Mouse (Mus musculus): Measurements from ENCODE around the gene S1pr1.

Gene S1pr1

GRCm38 (mm10) chr3:115711924-115712807, 2.7 kb downstream of the S1pr1 start:
- DNase-seq (ENCODE audit: low read depth, low spot score): no peak

- DNase-seq (ENCODE audit: low read depth, low spot score): no peak
These were observed 3.5 kb downstream of the S1pr1 start for GRCm38 (mm10) chr3:115711393-115711792.

- DNase-seq (ENCODE audit: low read depth, low spot score): no peak
These were observed 4.8 kb downstream of the S1pr1 start for GRCm38 (mm10) chr3:115710051-115710450.

GRCm38 (mm10) chr3:115709118-115709574, 5.7 kb downstream of the S1pr1 start:
- no peak for DNase-seq (ENCODE audit: low read depth, low spot score)

GRCm38 (mm10) chr3:115706736-115707135, 8.1 kb downstream of the S1pr1 start:
- no peak for DNase-seq (ENCODE audit: low read depth, low spot score)

GRCm38 (mm10) chr3:115704254-115704908, 10.5 kb downstream of the S1pr1 start:
- no peak for DNase-seq (ENCODE audit: low read depth, low spot score)

GRCm38 (mm10) chr3:115703720-115704119, 11.2 kb downstream of the S1pr1 start:
- no peak for DNase-seq (ENCODE audit: low read depth, low spot score)

- DNase-seq (ENCODE audit: low read depth, low spot score): no peak
These were observed 12.8 kb downstream of the S1pr1 start for GRCm38 (mm10) chr3:115702089-115702488.

GRCm38 (mm10) chr3:115695194-115695891, 19.5 kb downstream of the S1pr1 start:
- no peak for DNase-seq (ENCODE audit: low read depth, low spot score)

- DNase-seq (ENCODE audit: low read depth, low spot score): no peak
These were observed 20.7 kb downstream of the S1pr1 start for GRCm38 (mm10) chr3:115694168-115694567.

- DNase-seq (ENCODE audit: low read depth, low spot score): no peak
These were observed 21.5 kb downstream of the S1pr1 start for GRCm38 (mm10) chr3:115693390-115693789.

GRCm38 (mm10) chr3:115692857-115693256, 22.0 kb downstream of the S1pr1 start:
- DNase-seq (ENCODE audit: low read depth, low spot score): no peak

- DNase-seq (ENCODE audit: low read depth, low spot score): no peak
These were observed 22.5 kb downstream of the S1pr1 start for GRCm38 (mm10) chr3:115692384-115692783.

- DNase-seq (ENCODE audit: low read depth, low spot score): no peak
These were observed 25.0 kb downstream of the S1pr1 start for GRCm38 (mm10) chr3:115689920-115690319.

- DNase-seq (ENCODE audit: low read depth, low spot score): no peak
These were observed 25.5 kb downstream of the S1pr1 start for GRCm38 (mm10) chr3:115689352-115689751.

- no peak for DNase-seq (ENCODE audit: low read depth, low spot score)
These were observed 27.1 kb downstream of the S1pr1 start for GRCm38 (mm10) chr3:115687821-115688220.

- no peak for DNase-seq (ENCODE audit: low read depth, low spot score)
These were observed 32.4 kb downstream of the S1pr1 start for GRCm38 (mm10) chr3:115682328-115683088.

GRCm38 (mm10) chr3:115681184-115681583, 33.7 kb downstream of the S1pr1 start:
- DNase-seq (ENCODE audit: low read depth, low spot score): no peak

GRCm38 (mm10) chr3:115679022-115679421, 35.9 kb downstream of the S1pr1 start:
- no peak for DNase-seq (ENCODE audit: low read depth, low spot score)

GRCm38 (mm10) chr3:115675546-115676535, 39.0 kb downstream of the S1pr1 start:
- DNase-seq (ENCODE audit: low read depth, low spot score): no peak

Data from retina, adult 2 months (tissue).